Mouse (Mus musculus): ENCODE data around the gene Col1a1. TPM values are rescaled to one million over a fixed set of nuclear protein-coding genes. Genes with fewer than 3 reads are reported as not detected.

Col1a1 gene
- polyA plus RNA-seq, 1 experiment from 2014 or later: 2,076 TPM

GRCm38 (mm10) chr11:94976199-94976598 is 40.2 kb downstream of the Col1a1 start, which contains the start of gene Sgca:
TSS of gene Sgca (minus strand) at chr11:94976327.
- Histone ChIP-seq H3K4me1 (ENCODE audit: control insufficient read depth, insufficient read depth, low read length) (peaks cover 7% of the 10 kb centered on the region; the same call in 1 of the 2 replicates), H3K9ac (ENCODE audit: low read length) (no peak within 1 kb of the TSS), H3K4me3 (replicated peaks; ENCODE audit: low read length) (no peak within 1 kb of the TSS), H3K36me3 (ENCODE audit: control insufficient read depth, insufficient read depth, low read length) (no peaks in the 10 kb centered on the region), H3K27me3 (ENCODE audit: control insufficient read depth, insufficient read depth, low read length) (no peaks in the 10 kb centered on the region; the same call in 1 of the 2 replicates), H3K9me3 (replicated peaks; ENCODE audit: control insufficient read depth, low read length) (no peaks in the 10 kb centered on the region), H3K4me2 (ENCODE audit: low read depth, low read length) (no peak within 1 kb of the TSS), H3K27ac (ENCODE audit: low read length) (no peak within 1 kb of the TSS)
- WGBS: 64% methylated on average over 5 of the region's 5 CpGs
- ATAC-seq (ENCODE audit: insufficient read depth, low FRiP score): no peak

- Histone ChIP-seq H3K4me3 (replicated peaks; ENCODE audit: low read length) (peak overlapping the region; percentile 26), H3K27ac (ENCODE audit: low read length) (no peak overlapping the region), H3K4me1 (ENCODE audit: control insufficient read depth, insufficient read depth, low read length) (peaks cover 7% of the 10 kb centered on the region; the same call in 1 of the 2 replicates), H3K36me3 (ENCODE audit: control insufficient read depth, insufficient read depth, low read length) (no peaks in the 10 kb centered on the region), H3K4me2 (ENCODE audit: low read depth, low read length) (peak overlapping the region; percentile 54), H3K27me3 (ENCODE audit: control insufficient read depth, insufficient read depth, low read length) (no peaks in the 10 kb centered on the region), H3K9ac (ENCODE audit: low read length) (peak overlapping the region; percentile 37; the same call in 1 of the 2 replicates), H3K9me3 (replicated peaks; ENCODE audit: control insufficient read depth, low read length) (no peaks in the 10 kb centered on the region)
- ATAC-seq (ENCODE audit: insufficient read depth, low FRiP score): no peak; the same call in 1 of the 2 replicates
- 42% methylated on average over 9 of the region's 9 CpGs for WGBS
These were observed 42.3 kb downstream of the Col1a1 start for GRCm38 (mm10) chr11:94978178-94978915.

DNA sequence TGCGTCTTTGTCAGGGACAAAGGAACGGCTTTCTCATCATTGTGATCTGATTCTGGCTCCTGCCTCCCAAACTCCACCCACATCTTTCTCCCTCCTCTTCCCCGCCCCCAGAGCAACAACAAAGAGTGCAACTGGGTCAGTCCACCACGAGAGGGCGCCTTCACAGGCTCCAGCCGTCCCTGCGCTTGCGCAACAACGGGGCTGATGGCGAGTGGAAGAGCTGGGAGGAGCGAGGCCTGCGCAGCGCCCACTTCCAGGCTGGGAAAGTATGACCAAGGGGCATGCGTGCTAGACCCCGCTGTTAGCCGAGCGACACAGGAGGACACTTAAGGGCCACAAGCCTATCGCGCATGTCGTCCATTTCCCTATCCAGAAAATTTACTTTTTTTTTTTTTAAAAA is 42.9 kb downstream of the Col1a1 start:
- Histone ChIP-seq H3K27ac (ENCODE audit: low read length) (no peak overlapping the region; the same call in 1 of the 2 replicates), H3K27me3 (ENCODE audit: control insufficient read depth, insufficient read depth, low read length) (no peaks in the 10 kb centered on the region), H3K4me1 (ENCODE audit: control insufficient read depth, insufficient read depth, low read length) (peaks cover 7% of the 10 kb centered on the region; the same call in 1 of the 2 replicates), H3K9ac (ENCODE audit: low read length) (peak overlapping the region; percentile 52; the same call in 1 of the 2 replicates), H3K4me3 (replicated peaks; ENCODE audit: low read length) (peak overlapping the region; percentile 32), H3K4me2 (ENCODE audit: low read depth, low read length) (peak overlapping the region; percentile 54), H3K9me3 (replicated peaks; ENCODE audit: control insufficient read depth, low read length) (no peaks in the 10 kb centered on the region), H3K36me3 (ENCODE audit: control insufficient read depth, insufficient read depth, low read length) (no peaks in the 10 kb centered on the region)
- peak; percentile 95 for ATAC-seq (ENCODE audit: insufficient read depth, low FRiP score)
- under 1% methylated on average over 20 of the region's 20 CpGs for WGBS

- WGBS: 73% methylated on average over 11 of the region's 11 CpGs
- H3K9ac ChIP-seq (ENCODE audit: low read length): peak overlapping the region; percentile 52; the same call in 1 of the 2 replicates
- H3K27me3 ChIP-seq (ENCODE audit: control insufficient read depth, insufficient read depth, low read length): no peaks in the 10 kb centered on the region
- H3K4me1 ChIP-seq (ENCODE audit: control insufficient read depth, insufficient read depth, low read length): peaks cover 7% of the 10 kb centered on the region; the same call in 1 of the 2 replicates
- no peak overlapping the region; the same call in 1 of the 2 replicates for H3K27ac ChIP-seq (ENCODE audit: low read length)
- peak overlapping the region; percentile 32; the same call in 1 of the 2 replicates for H3K4me3 ChIP-seq (replicated peaks; ENCODE audit: low read length)
- ATAC-seq (ENCODE audit: insufficient read depth, low FRiP score): no peak
- peak overlapping the region; percentile 54 for H3K4me2 ChIP-seq (ENCODE audit: low read depth, low read length)
- no peaks in the 10 kb centered on the region for H3K36me3 ChIP-seq (ENCODE audit: control insufficient read depth, insufficient read depth, low read length)
- H3K9me3 ChIP-seq (replicated peaks; ENCODE audit: control insufficient read depth, low read length): no peaks in the 10 kb centered on the region
These were observed 43.6 kb downstream of the Col1a1 start for GRCm38 (mm10) chr11:94979462-94980179.

- Histone ChIP-seq H3K4me3 (replicated peaks; ENCODE audit: low read length) (no peak overlapping the region), H3K4me1 (ENCODE audit: control insufficient read depth, insufficient read depth, low read length) (peaks cover 27% of the 10 kb centered on the region), H3K27ac (ENCODE audit: low read length) (peak overlapping the region; percentile 34; the same call in 1 of the 2 replicates), H3K36me3 (ENCODE audit: control insufficient read depth, insufficient read depth, low read length) (no peaks in the 10 kb centered on the region), H3K4me2 (ENCODE audit: low read depth, low read length) (no peak overlapping the region), H3K9me3 (replicated peaks; ENCODE audit: control insufficient read depth, low read length) (no peaks in the 10 kb centered on the region), H3K9ac (ENCODE audit: low read length) (no peak overlapping the region), H3K27me3 (ENCODE audit: control insufficient read depth, insufficient read depth, low read length) (no peaks in the 10 kb centered on the region)
- WGBS: 40% methylated on average over 1 of the region's 1 CpGs
- ATAC-seq (ENCODE audit: insufficient read depth, low FRiP score): no peak
These were observed 49.1 kb downstream of the Col1a1 start for GRCm38 (mm10) chr11:94985140-94985539.

- H3K27ac ChIP-seq (ENCODE audit: low read length): no peak overlapping the region
- H3K4me2 ChIP-seq (ENCODE audit: low read depth, low read length): no peak overlapping the region
- H3K9me3 ChIP-seq (replicated peaks; ENCODE audit: control insufficient read depth, low read length): no peaks in the 10 kb centered on the region
- no peaks in the 10 kb centered on the region for H3K27me3 ChIP-seq (ENCODE audit: control insufficient read depth, insufficient read depth, low read length)
- no peak for ATAC-seq (ENCODE audit: insufficient read depth, low FRiP score)
- WGBS: 66% methylated on average over 5 of the region's 5 CpGs
- peaks cover 32% of the 10 kb centered on the region for H3K4me1 ChIP-seq (ENCODE audit: control insufficient read depth, insufficient read depth, low read length)
- H3K4me3 ChIP-seq (replicated peaks; ENCODE audit: low read length): no peak overlapping the region
- H3K36me3 ChIP-seq (ENCODE audit: control insufficient read depth, insufficient read depth, low read length): no peaks in the 10 kb centered on the region
- H3K9ac ChIP-seq (ENCODE audit: low read length): no peak overlapping the region
These were observed 49.8 kb downstream of the Col1a1 start for GRCm38 (mm10) chr11:94985822-94986221.

DNA sequence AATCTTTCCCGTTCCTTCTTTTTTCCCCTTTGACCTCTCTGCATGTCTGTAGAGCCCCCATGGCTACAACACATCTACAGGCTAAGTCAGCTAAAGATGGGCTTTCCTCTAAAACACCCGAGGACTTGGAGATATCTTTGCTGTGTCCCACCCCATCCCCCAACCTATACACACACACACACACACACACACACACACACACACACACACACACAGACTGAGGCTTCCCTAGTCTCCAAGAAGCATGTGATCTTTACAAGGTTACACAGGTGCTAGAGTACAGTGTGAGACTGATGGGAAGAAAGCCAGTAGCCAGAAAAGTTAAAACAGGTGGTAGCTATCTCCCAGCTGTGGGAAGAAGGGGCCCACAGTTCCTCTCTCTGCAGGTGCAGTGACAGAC is 50.4 kb downstream of the Col1a1 start:
- no peak for ATAC-seq (ENCODE audit: insufficient read depth, low FRiP score)
- WGBS: 37% methylated on average over 2 of the region's 2 CpGs
- no peaks in the 10 kb centered on the region for H3K27me3 ChIP-seq (ENCODE audit: control insufficient read depth, insufficient read depth, low read length)
- no peak overlapping the region for H3K27ac ChIP-seq (ENCODE audit: low read length)
- no peaks in the 10 kb centered on the region for H3K9me3 ChIP-seq (replicated peaks; ENCODE audit: control insufficient read depth, low read length)
- H3K4me2 ChIP-seq (ENCODE audit: low read depth, low read length): no peak overlapping the region
- peaks cover 32% of the 10 kb centered on the region for H3K4me1 ChIP-seq (ENCODE audit: control insufficient read depth, insufficient read depth, low read length)
- no peaks in the 10 kb centered on the region for H3K36me3 ChIP-seq (ENCODE audit: control insufficient read depth, insufficient read depth, low read length)
- H3K4me3 ChIP-seq (replicated peaks; ENCODE audit: low read length): no peak overlapping the region
- no peak overlapping the region for H3K9ac ChIP-seq (ENCODE audit: low read length)

- H3K27me3 ChIP-seq (ENCODE audit: control insufficient read depth, insufficient read depth, low read length): no peaks in the 10 kb centered on the region
- 51% methylated on average over 6 of the region's 6 CpGs for WGBS
- no peaks in the 10 kb centered on the region for H3K9me3 ChIP-seq (replicated peaks; ENCODE audit: control insufficient read depth, low read length)
- H3K27ac ChIP-seq (ENCODE audit: low read length): peak overlapping the region; percentile 97
- H3K4me1 ChIP-seq (ENCODE audit: control insufficient read depth, insufficient read depth, low read length): peaks cover 35% of the 10 kb centered on the region
- H3K9ac ChIP-seq (ENCODE audit: low read length): peak overlapping the region; percentile 95; the same call in 1 of the 2 replicates
- H3K4me3 ChIP-seq (replicated peaks; ENCODE audit: low read length): no peak overlapping the region
- H3K4me2 ChIP-seq (ENCODE audit: low read depth, low read length): no peak overlapping the region
- no peak for ATAC-seq (ENCODE audit: insufficient read depth, low FRiP score)
- no peaks in the 10 kb centered on the region for H3K36me3 ChIP-seq (ENCODE audit: control insufficient read depth, insufficient read depth, low read length)
These were observed 51.3 kb downstream of the Col1a1 start for GRCm38 (mm10) chr11:94987341-94987740.

GRCm38 (mm10) chr11:94987851-94988250 is 51.8 kb downstream of the Col1a1 start:
- Histone ChIP-seq H3K27ac (ENCODE audit: low read length) (peak overlapping the region; percentile 97), H3K9me3 (replicated peaks; ENCODE audit: control insufficient read depth, low read length) (no peaks in the 10 kb centered on the region), H3K4me3 (replicated peaks; ENCODE audit: low read length) (no peak overlapping the region), H3K4me2 (ENCODE audit: low read depth, low read length) (no peak overlapping the region), H3K27me3 (ENCODE audit: control insufficient read depth, insufficient read depth, low read length) (no peaks in the 10 kb centered on the region), H3K36me3 (ENCODE audit: control insufficient read depth, insufficient read depth, low read length) (no peaks in the 10 kb centered on the region), H3K9ac (ENCODE audit: low read length) (peak overlapping the region; percentile 95), H3K4me1 (ENCODE audit: control insufficient read depth, insufficient read depth, low read length) (peaks cover 36% of the 10 kb centered on the region)
- no peak for ATAC-seq (ENCODE audit: insufficient read depth, low FRiP score)
- 84% methylated on average over 8 of the region's 8 CpGs for WGBS
